Mouse (Mus musculus) ES-E14 (cell line): Measurements from ENCODE around the gene Defb30. TPM values are rescaled to one million over a fixed set of nuclear protein-coding genes. Genes with fewer than 3 reads are reported as not detected.

Source experiments
- DNase-seq: peaks from one replicate; pipeline ENCODE4 v3.0.0-alpha.2; 2013; ENCODE audit warnings: low read depth, low spot score
- H3K27ac ChIP-seq: 2 replicates; pipeline ENCODE4 v1.5.1; 2012; ENCODE audit warnings: low read depth, mild to moderate bottlenecking, low read length, moderate library complexity, mixed read lengths; ENCODE audit not compliant: poor library complexity, insufficient read depth, severe bottlenecking
- H3K36me3 ChIP-seq: 2 replicates; pipeline ENCODE4 v1.6.1; 2012; ENCODE audit warnings: mild to moderate bottlenecking, low read length, moderate library complexity, mixed read lengths; ENCODE audit not compliant: control insufficient read depth, poor library complexity, insufficient read depth, severe bottlenecking
- H3K4me1 ChIP-seq, 2 experiments: fragments of 150-350 bp in 1 of 2; sonication (generic) in 1 of 2; 2 replicates each; pipeline ENCODE4 v1.6.1; 2012; ENCODE audit warnings: low read length in 2 of 2, mild to moderate bottlenecking in 1 of 2, mixed read lengths in 1 of 2; ENCODE audit not compliant: control insufficient read depth in 2 of 2, insufficient read depth in 2 of 2, poor library complexity in 1 of 2
- H3K4me3 ChIP-seq, 2 experiments: fragments of 150-350 bp in 1 of 2; sonication (generic) in 1 of 2; 2 replicates each; pipeline ENCODE4 v1.5.1; 2012; ENCODE audit warnings: low read length in 2 of 2, low read depth in 1 of 2, mild to moderate bottlenecking in 1 of 2, mixed read lengths in 1 of 2; ENCODE audit not compliant: insufficient read depth in 1 of 2, poor library complexity in 1 of 2, severe bottlenecking in 1 of 2
- H3K9ac ChIP-seq: 2 replicates; pipeline ENCODE4 v1.6.1; 2012; ENCODE audit warnings: low read depth, mild to moderate bottlenecking, low read length, mixed read lengths; ENCODE audit not compliant: poor library complexity, insufficient read depth, severe bottlenecking
- H3K9me3 ChIP-seq: fragments of 150-350 bp; sonication (generic); 2 replicates; pipeline ENCODE4 v1.6.1; 2012; ENCODE audit warnings: low read depth, mild to moderate bottlenecking, low read length; ENCODE audit not compliant: control insufficient read depth, insufficient read depth
- CHD2 ChIP-seq: IDR thresholded peaks from 2 replicates; pipeline ENCODE4 v1.6.1; 2014; ENCODE audit warnings: mild to moderate bottlenecking, low read depth, low read length, inconsistent platforms
- HCFC1 ChIP-seq: IDR thresholded peaks from 2 replicates; pipeline ENCODE4 v1.6.1; 2012; ENCODE audit warnings: low read length, inconsistent platforms, borderline replicate concordance; ENCODE audit not compliant: insufficient read depth
- MAFK ChIP-seq: IDR thresholded peaks from 2 replicates; pipeline ENCODE4 v1.6.1; 2014; ENCODE audit warnings: mild to moderate bottlenecking, low read depth, low read length, inconsistent platforms; ENCODE audit not compliant: insufficient read depth
- ZC3H11A ChIP-seq: IDR thresholded peaks from 2 replicates; pipeline ENCODE4 v1.6.1; 2012; ENCODE audit warnings: low read depth, mild to moderate bottlenecking, inconsistent platforms, low read length, borderline replicate concordance
- ZNF384 ChIP-seq: IDR thresholded peaks from 2 replicates; pipeline ENCODE4 v1.6.1; 2012; ENCODE audit warnings: low read depth, low read length, inconsistent platforms
- in situ Hi-C, 2 experiments: fragments of 600-800 bp; cut with MboI; formaldehyde crosslinking; loops; one replicate each; pipeline ENCODE4 v1.15.1; 2025; ENCODE audit warnings: low sequenced_read_pairs in 2 of 2, inconsistent platforms in 1 of 2; ENCODE audit not compliant: unreplicated experiment in 2 of 2
- total RNA-seq: library from RNA; depleted of rRNA; stranded (reverse); fragments of 300-350 nt; gene quantifications from 2 replicates; pipeline ENCODE4 v1.2.3, GENCODE M21; 2012; rRNA removed

Defb30 gene
- total RNA-seq, 1 experiment, result 0.76 TPM

- no peak for TF ChIP-seq ZNF384
- no peak for TF ChIP-seq CHD2
- TF ChIP-seq ZC3H11A, result no peak
- no peak for TF ChIP-seq MAFK
- no peak for TF ChIP-seq HCFC1
- in situ Hi-C loops, result no loop called here
- Histone ChIP-seq H3K4me1 (no peaks in the 10 kb centered on the region), H3K9me3 (no peaks in the 10 kb centered on the region), H3K36me3 (no peaks in the 10 kb centered on the region), H3K4me3 (no peak overlapping the region), H3K9ac (no peak overlapping the region), H3K27ac (no peak overlapping the region)
- no peak for DNase-seq
Measured at GRCm38 (mm10) chr14:62998977-62999376, 50.8 kb downstream of the Defb30 start.

GRCm38 (mm10) chr14:62997777-62998176 is 52.0 kb downstream of the Defb30 start, which contains the start of gene Defb47:
Gene Defb47, plus strand, starts transcription at chr14:62998077.
- Histone ChIP-seq H3K4me1 (no peaks in the 10 kb centered on the region), H3K4me3 (no peak within 1 kb of the TSS), H3K9me3 (no peaks in the 10 kb centered on the region), H3K27ac (no peak within 1 kb of the TSS), H3K9ac (no peak within 1 kb of the TSS), H3K36me3 (no peaks in the 10 kb centered on the region)
- in situ Hi-C loops, result no loop called here
- DNase-seq, result no peak
- no peak for TF ChIP-seq MAFK
- no peak for TF ChIP-seq ZC3H11A
- TF ChIP-seq HCFC1, result no peak
- TF ChIP-seq CHD2, result no peak
- TF ChIP-seq ZNF384, result no peak

- Histone ChIP-seq H3K9ac (no peak overlapping the region), H3K36me3 (no peaks in the 10 kb centered on the region), H3K4me1 (no peaks in the 10 kb centered on the region), H3K4me3 (no peak overlapping the region), H3K27ac (no peak overlapping the region), H3K9me3 (no peaks in the 10 kb centered on the region)
- TF ChIP-seq HCFC1, result no peak
- TF ChIP-seq ZC3H11A, result no peak
- TF ChIP-seq ZNF384, result no peak
- TF ChIP-seq CHD2, result no peak
- TF ChIP-seq MAFK, result no peak
- in situ Hi-C loops, result no loop called here
- no peak for DNase-seq
Measured at GRCm38 (mm10) chr14:62991849-62992510, 57.8 kb downstream of the Defb30 start.

GRCm38 (mm10) chr14:62991271-62991670 is 58.5 kb downstream of the Defb30 start:
- H3K36me3 ChIP-seq, result no peaks in the 10 kb centered on the region
- H3K27ac ChIP-seq, result no peak overlapping the region
- DNase-seq, result no peak
- TF ChIP-seq HCFC1 (no peak), MAFK (no peak), ZNF384 (no peak), CHD2 (no peak), ZC3H11A (no peak)
- H3K9me3 ChIP-seq, result no peaks in the 10 kb centered on the region
- H3K4me3 ChIP-seq, result no peak overlapping the region
- in situ Hi-C loops, result no loop called here
- no peaks in the 10 kb centered on the region for H3K4me1 ChIP-seq
- no peak overlapping the region for H3K9ac ChIP-seq

GRCm38 (mm10) chr14:62984410-62984809 is 65.3 kb downstream of the Defb30 start, which contains the start of gene Defb48:
Gene Defb48, minus strand, starts transcription at chr14:62984510.
- Histone ChIP-seq H3K4me3 (no peak within 1 kb of the TSS), H3K27ac (no peak within 1 kb of the TSS), H3K4me1 (no peaks in the 10 kb centered on the region), H3K9me3 (no peaks in the 10 kb centered on the region), H3K36me3 (no peaks in the 10 kb centered on the region), H3K9ac (no peak within 1 kb of the TSS)
- no peak for DNase-seq
- in situ Hi-C loops, result no loop called here
- TF ChIP-seq HCFC1 (no peak), MAFK (no peak), ZNF384 (no peak), CHD2 (no peak), ZC3H11A (no peak)

Other genes starting within 250 kb of the Defb30 start
- 7.0 and 11.9 TPM in 2 replicates for gene Wdfy2, start 212.3 kb downstream of the Defb30 start, total RNA-seq
- gene Defb48, start 65.5 kb downstream of the Defb30 start, total RNA-seq, result not detected in 2 replicates
- not detected in 2 replicates for gene Defb47, start 51.9 kb downstream of the Defb30 start, total RNA-seq
- not detected in 2 replicates for gene Defb43, start 38.2 kb downstream of the Defb30 start, total RNA-seq
- gene Defb42, start 3.0 kb downstream of the Defb30 start, total RNA-seq, result 1.5 and 3.1 TPM in 2 replicates